Mouse (Mus musculus): ENCODE data around the gene Ccdc85a.

Gene Ccdc85a

GRCm38 (mm10) chr11:28583911-28584434 is at the start of gene Ccdc85a:
Gene Ccdc85a, minus strand, starts transcription at chr11:28584324.
- peak; percentile 84 to 90 for DNase-seq

- DNase-seq: no peak
Measured at GRCm38 (mm10) chr11:28633571-28634125, 49.5 kb upstream of the Ccdc85a start.

GRCm38 (mm10) chr11:28633093-28633492 is 49.0 kb upstream of the Ccdc85a start:
- no peak for DNase-seq

- no peak for DNase-seq
Measured at GRCm38 (mm10) chr11:28630771-28631170, 46.6 kb upstream of the Ccdc85a start.

- DNase-seq: no peak
Measured at GRCm38 (mm10) chr11:28610781-28611491, 26.8 kb upstream of the Ccdc85a start.

- peak in 1 of 2 experiments; percentile 50 for DNase-seq
Measured at GRCm38 (mm10) chr11:28583138-28583910, 800 bp downstream of the Ccdc85a start.

GRCm38 (mm10) chr11:28582218-28582617 is 1.9 kb downstream of the Ccdc85a start:
- no peak for DNase-seq

GRCm38 (mm10) chr11:28572423-28572822 is 11.7 kb downstream of the Ccdc85a start:
- no peak for DNase-seq

- no peak for DNase-seq
Measured at GRCm38 (mm10) chr11:28556420-28556819, 27.7 kb downstream of the Ccdc85a start.

- DNase-seq: no peak
Measured at GRCm38 (mm10) chr11:28543429-28543828, 40.7 kb downstream of the Ccdc85a start.

GRCm38 (mm10) chr11:28541307-28541706 is 42.8 kb downstream of the Ccdc85a start:
- DNase-seq: no peak

GRCm38 (mm10) chr11:28533286-28533685 is 50.8 kb downstream of the Ccdc85a start:
- DNase-seq: no peak

- DNase-seq: no peak
Measured at GRCm38 (mm10) chr11:28501190-28501589, 82.9 kb downstream of the Ccdc85a start.

- peak; percentile 3 to 23 for DNase-seq
Measured at GRCm38 (mm10) chr11:28497034-28497433, 87.1 kb downstream of the Ccdc85a start.

- DNase-seq: no peak
Measured at GRCm38 (mm10) chr11:28493362-28493761, 90.8 kb downstream of the Ccdc85a start.

- DNase-seq: no peak
Measured at GRCm38 (mm10) chr11:28491330-28491729, 92.8 kb downstream of the Ccdc85a start.

GRCm38 (mm10) chr11:28484083-28484729 is 99.9 kb downstream of the Ccdc85a start:
- no peak for DNase-seq

GRCm38 (mm10) chr11:28477088-28477487 is 107.0 kb downstream of the Ccdc85a start:
- DNase-seq: peak; percentile 2 to 3

- DNase-seq: no peak
Measured at GRCm38 (mm10) chr11:28465726-28466125, 118.4 kb downstream of the Ccdc85a start.

GRCm38 (mm10) chr11:28464926-28465325 is 119.2 kb downstream of the Ccdc85a start:
- no peak for DNase-seq

GRCm38 (mm10) chr11:28459165-28459564 is 125.0 kb downstream of the Ccdc85a start:
- DNase-seq: no peak

- DNase-seq: no peak
Measured at GRCm38 (mm10) chr11:28439877-28440276, 144.2 kb downstream of the Ccdc85a start.

Data from cerebellum, postnatal 25 days (tissue).